Mouse (Mus musculus) erythroblast, embryonic 14.5 days (primary cell): ENCODE data around the gene Gimap5.

ENCODE experiments used
- GATA1 ChIP-seq: IDR thresholded peaks from 2 replicates; pipeline ENCODE4 v1.6.1; 2012; ENCODE audit warnings: low read length, inconsistent platforms, mixed read lengths
- TAL1 ChIP-seq: IDR thresholded peaks from 3 replicates; pipeline ENCODE4 v1.6.1; 2012; ENCODE audit warnings: low read length, inconsistent platforms, mixed read lengths

- TF ChIP-seq GATA1 (no peak), TAL1 (no peak)
Observed at GRCm38 (mm10) chr6:48727761-48728160, 18.2 kb upstream of the Gimap5 start.
